Mouse (Mus musculus) myocyte (in vitro differentiated cells): ENCODE results near the gene Gm29427.

ENCODE experiments used
- CEBPB ChIP-seq: IDR thresholded peaks from 2 replicates; pipeline ENCODE4 v1.6.1; 2011; ENCODE audit warnings: mild to moderate bottlenecking, moderate library complexity; ENCODE audit not compliant: poor library complexity, insufficient read depth, severe bottlenecking
- E2F4 ChIP-seq: IDR thresholded peaks from one replicate; pipeline ENCODE4 v1.6.1; 2011; ENCODE audit warnings: mild to moderate bottlenecking, control low read depth, moderate library complexity; ENCODE audit not compliant: insufficient read depth
- MAX ChIP-seq: IDR thresholded peaks from one replicate; pipeline ENCODE4 v1.6.1; 2011; ENCODE audit warnings: low read depth, mild to moderate bottlenecking, control low read depth
- MYOG ChIP-seq, 3 experiments: IDR thresholded peaks; one replicate each; pipeline ENCODE4 v1.6.1; 2011; ENCODE audit warnings: control low read depth in 2 of 3, low read depth in 2 of 3, mild to moderate bottlenecking in 2 of 3; ENCODE audit not compliant: insufficient read length in 2 of 3, control insufficient read depth in 1 of 3, insufficient read depth in 1 of 3
- POLR2A ChIP-seq: IDR thresholded peaks from one replicate; pipeline ENCODE4 v1.6.1; 2011; ENCODE audit warnings: low read depth, mild to moderate bottlenecking, control low read depth, moderate library complexity; ENCODE audit not compliant: insufficient read length
- POLR2AphosphoS2 ChIP-seq: IDR thresholded peaks from one replicate; pipeline ENCODE4 v1.6.1; 2011; ENCODE audit warnings: low read depth, control low read depth; ENCODE audit not compliant: insufficient read length
- REST ChIP-seq: IDR thresholded peaks from one replicate; pipeline ENCODE4 v1.6.1; 2011; ENCODE audit warnings: mild to moderate bottlenecking, control low read depth, moderate library complexity; ENCODE audit not compliant: insufficient read depth, insufficient read length
- SRF ChIP-seq: IDR thresholded peaks from one replicate; pipeline ENCODE4 v1.6.1; 2011; ENCODE audit warnings: low read depth; ENCODE audit not compliant: control insufficient read depth, insufficient read length
- TCF12 ChIP-seq: IDR thresholded peaks from one replicate; pipeline ENCODE4 v1.6.1; 2011; ENCODE audit warnings: mild to moderate bottlenecking, control low read depth; ENCODE audit not compliant: poor library complexity, insufficient read depth, severe bottlenecking
- TCF3 ChIP-seq: IDR thresholded peaks from one replicate; pipeline ENCODE4 v1.6.1; 2011; ENCODE audit warnings: low read depth, control low read depth; ENCODE audit not compliant: insufficient read length
- USF1 ChIP-seq: IDR thresholded peaks from one replicate; pipeline ENCODE4 v1.6.1; 2011; ENCODE audit warnings: low read depth, mild to moderate bottlenecking, control low read depth, moderate library complexity

GRCm38 (mm10) chr1:130728708-130729107, 13.1 kb upstream of the Gm29427 start:
- TF ChIP-seq TCF12 (no peak), POLR2A (no peak), CEBPB (no peak), USF1 (no peak), MAX (no peak), TCF3 (no peak), POLR2AphosphoS2 (no peak), MYOG (IDR thresholded peaks at IDR 0.05; ENCODE audit: control insufficient read depth in 1 of 3, insufficient read depth in 1 of 3, insufficient read length in 2 of 3, low read depth in 2 of 3) (no peak), REST (no peak), E2F4 (no peak), SRF (no peak)
